Mouse (Mus musculus) hindbrain, embryonic 14.5 days (tissue): ENCODE measurements at regions not wholly inside any gene's neighbourhood (a gene's known extent, or its start where the extent isn't known, plus 50 kb on each side); places are given as distances from the start of the nearest gene placed in this dataset.

Experiments used
- ATAC-seq: fragments of 200-750 bp; cut with Nextera tagmentation; 2 replicates; pipeline ENCODE4 v1.8.0; 2017; ENCODE audit warnings: moderate number of reproducible peaks, mild to moderate bottlenecking, moderate TSS enrichment, moderate library complexity; ENCODE audit not compliant: low FRiP score
- DNase-seq: peaks from one replicate; pipeline ENCODE4 v3.0.0-alpha.2; 2015; ENCODE audit warnings: low spot score
- H3K27ac ChIP-seq: fragments of 300-500 bp; sonication (generic); 2 replicates; pipeline ENCODE4 v1.5.1; 2014; ENCODE audit warnings: mild to moderate bottlenecking, moderate library complexity
- H3K27me3 ChIP-seq: fragments of 300-500 bp; sonication (generic); 2 replicates; pipeline ENCODE4 v1.6.1; 2014; ENCODE audit warnings: mild to moderate bottlenecking, low read length, mixed read lengths; ENCODE audit not compliant: control insufficient read depth, insufficient read depth
- H3K36me3 ChIP-seq: fragments of 300-500 bp; sonication (generic); replicated peaks from 2 replicates; pipeline ENCODE4 v1.6.1; 2014; ENCODE audit not compliant: control insufficient read depth, insufficient read depth
- H3K4me1 ChIP-seq: fragments of 300-500 bp; sonication (generic); replicated peaks from 2 replicates; pipeline ENCODE4 v1.6.1; 2014; ENCODE audit warnings: antibody characterized with exemption, low read length, mixed read lengths; ENCODE audit not compliant: control insufficient read depth, insufficient read depth
- H3K4me2 ChIP-seq: fragments of 300-500 bp; sonication (generic); replicated peaks from 2 replicates; pipeline ENCODE4 v1.6.1; 2014; ENCODE audit warnings: mild to moderate bottlenecking, moderate library complexity
- H3K4me3 ChIP-seq: fragments of 300-500 bp; sonication (generic); replicated peaks from 2 replicates; pipeline ENCODE4 v1.5.1; 2014; ENCODE audit warnings: mild to moderate bottlenecking, low read length
- H3K9ac ChIP-seq: fragments of 300-500 bp; sonication (generic); 2 replicates; pipeline ENCODE4 v1.6.1; 2014
- H3K9me3 ChIP-seq: fragments of 300-500 bp; sonication (generic); 2 replicates; pipeline ENCODE4 v1.6.1; 2016; ENCODE audit warnings: low read length; ENCODE audit not compliant: control insufficient read depth
- WGBS: fragments of 180-500 bp; shearing (Covaris S2); extraction: QIAGEN DNeasy Blood & Tissue Kit; methylation state at CpG from one replicate; pipeline ENCODE4 v1.1.7; 2014; 5-methylcytosine and 5-hydroxymethylcytosine counted together

DNA sequence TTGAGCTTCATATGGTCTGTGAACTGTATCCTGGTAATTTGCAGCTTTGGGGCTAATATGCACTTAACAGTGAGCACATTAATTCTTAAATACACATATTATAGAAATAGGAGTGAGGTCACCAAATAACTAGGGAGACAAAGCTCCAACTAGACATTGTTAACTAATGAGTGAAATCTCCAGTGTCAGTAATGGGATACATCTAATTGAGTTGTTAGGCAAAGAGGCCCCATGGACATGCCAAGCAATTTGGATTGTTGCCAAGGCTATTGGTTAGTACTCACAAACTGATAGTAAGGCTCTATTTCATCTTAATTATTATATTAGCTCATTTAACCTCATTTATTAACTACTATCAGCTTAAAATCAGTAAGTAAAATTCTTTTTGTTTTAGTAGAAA lies 698.5 kb downstream of the Triml1 start:
- H3K4me1 ChIP-seq = no peaks in the 10 kb centered on the region
- H3K36me3 ChIP-seq = no peaks in the 10 kb centered on the region
- no peaks in the 10 kb centered on the region for H3K9me3 ChIP-seq
- H3K9ac ChIP-seq = no peak overlapping the region
- no peak overlapping the region for H3K4me3 ChIP-seq
- H3K27me3 ChIP-seq = no peaks in the 10 kb centered on the region
- ATAC-seq (no peak), DNase-seq (no peak)
- H3K4me2 ChIP-seq = no peak overlapping the region
- no peak overlapping the region for H3K27ac ChIP-seq

DNA sequence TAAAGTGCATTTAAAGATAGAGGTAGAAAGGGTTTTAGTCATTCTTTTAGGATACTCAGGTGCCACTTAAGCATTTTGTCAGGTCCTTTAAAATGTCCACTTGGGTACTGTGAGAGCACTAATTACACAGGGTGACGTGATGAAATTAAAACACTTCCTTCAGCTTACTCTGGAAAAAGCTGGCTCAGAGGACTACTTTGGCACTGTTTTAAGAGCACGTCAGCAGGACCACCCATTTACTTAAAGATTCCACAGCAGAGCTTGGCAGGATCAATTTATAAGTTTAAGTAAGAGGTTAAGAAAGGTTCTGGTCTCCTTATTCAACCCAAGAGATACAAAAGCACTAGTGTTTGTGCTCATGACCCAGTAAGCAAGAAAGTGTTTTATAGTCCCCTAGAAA lies 738.7 kb downstream of the Triml1 start:
- Histone ChIP-seq H3K4me2 (no peak overlapping the region), H3K36me3 (no peaks in the 10 kb centered on the region), H3K27ac (no peak overlapping the region), H3K27me3 (no peaks in the 10 kb centered on the region), H3K4me1 (no peaks in the 10 kb centered on the region), H3K4me3 (no peak overlapping the region), H3K9ac (no peak overlapping the region), H3K9me3 (no peaks in the 10 kb centered on the region)
- ATAC-seq (no peak), DNase-seq (no peak)
- WGBS = 62% methylated on average over 2 of the region's 2 CpGs

DNA sequence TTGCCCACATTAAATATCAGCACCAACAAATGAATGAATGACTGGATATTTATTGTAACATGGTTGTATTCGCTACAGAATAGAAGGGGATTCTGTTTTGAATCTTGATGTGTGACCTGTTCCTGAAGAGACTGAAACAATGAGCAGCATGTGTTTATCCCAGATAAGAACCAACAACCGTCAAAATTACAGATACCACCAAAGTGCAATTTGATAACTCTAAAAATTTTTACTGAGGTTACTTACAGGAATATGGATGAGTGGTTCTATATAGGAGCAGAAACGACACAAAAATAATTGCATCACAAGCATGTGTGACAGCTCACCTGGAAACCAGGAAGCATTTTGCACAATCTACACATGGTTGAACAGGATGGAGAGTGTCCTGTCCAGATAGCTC lies 744.4 kb downstream of the Triml1 start:
- H3K9me3 ChIP-seq = no peaks in the 10 kb centered on the region
- H3K4me2 ChIP-seq = no peak overlapping the region
- ATAC-seq (no peak), DNase-seq (no peak)
- H3K4me3 ChIP-seq = no peak overlapping the region
- H3K9ac ChIP-seq = no peak overlapping the region
- H3K27ac ChIP-seq = no peak overlapping the region
- H3K4me1 ChIP-seq = no peaks in the 10 kb centered on the region
- WGBS = 82% methylated on average over 3 of the region's 3 CpGs
- H3K36me3 ChIP-seq = no peaks in the 10 kb centered on the region
- H3K27me3 ChIP-seq = no peaks in the 10 kb centered on the region

DNA sequence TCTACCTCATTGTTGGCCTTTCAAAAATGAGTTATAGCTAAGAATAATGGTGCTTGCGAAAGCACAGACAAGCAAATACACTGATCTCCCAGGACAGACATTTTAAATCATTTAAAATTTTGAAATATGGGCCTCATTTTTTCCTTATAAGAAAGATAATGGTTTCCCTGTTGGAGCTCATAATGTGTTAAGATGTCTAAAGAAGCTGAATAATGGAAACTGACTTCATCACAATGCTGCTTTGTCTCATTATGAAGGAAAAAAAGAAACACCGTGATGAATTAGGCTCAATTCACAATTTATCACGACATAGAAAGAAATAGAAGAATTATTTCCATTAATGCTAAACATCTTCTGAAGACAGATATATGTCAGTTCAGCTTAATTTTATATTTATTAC lies 752.5 kb downstream of the Triml1 start:
- Histone ChIP-seq H3K36me3 (no peaks in the 10 kb centered on the region), H3K9ac (no peak overlapping the region), H3K4me2 (no peak overlapping the region), H3K4me3 (no peak overlapping the region), H3K27ac (no peak overlapping the region), H3K9me3 (no peaks in the 10 kb centered on the region), H3K4me1 (no peaks in the 10 kb centered on the region), H3K27me3 (no peaks in the 10 kb centered on the region)
- no peak for ATAC-seq
- WGBS = 51% methylated on average over 3 of the region's 3 CpGs
- no peak for DNase-seq

DNA sequence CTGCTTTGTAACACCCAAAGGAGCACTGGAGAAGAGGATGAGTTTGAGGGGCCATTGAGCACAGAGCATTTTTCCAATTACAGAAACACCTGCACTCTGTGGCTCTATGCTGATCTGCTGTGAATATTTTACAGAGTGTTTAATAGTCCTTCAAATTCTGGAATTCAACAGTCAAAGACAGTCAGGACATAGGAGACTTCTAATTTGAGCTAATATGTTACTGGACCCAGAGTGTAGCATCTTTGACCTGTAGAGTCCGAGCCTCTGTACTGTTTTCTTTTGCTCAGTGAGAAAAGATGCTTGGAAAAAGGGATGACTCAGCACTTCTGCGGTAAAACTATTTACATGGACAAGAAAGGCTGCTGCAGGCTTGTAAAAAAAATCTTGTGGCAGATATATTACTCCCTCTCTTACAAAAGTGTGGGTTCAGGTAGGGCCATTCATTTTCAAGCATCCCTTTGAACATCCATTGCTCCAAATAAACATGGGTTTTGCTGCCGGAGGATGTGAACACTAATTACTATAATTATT lies 793.1 kb downstream of the Triml1 start:
- ATAC-seq (no peak), DNase-seq (no peak)
- H3K4me2 ChIP-seq = no peak overlapping the region

DNA sequence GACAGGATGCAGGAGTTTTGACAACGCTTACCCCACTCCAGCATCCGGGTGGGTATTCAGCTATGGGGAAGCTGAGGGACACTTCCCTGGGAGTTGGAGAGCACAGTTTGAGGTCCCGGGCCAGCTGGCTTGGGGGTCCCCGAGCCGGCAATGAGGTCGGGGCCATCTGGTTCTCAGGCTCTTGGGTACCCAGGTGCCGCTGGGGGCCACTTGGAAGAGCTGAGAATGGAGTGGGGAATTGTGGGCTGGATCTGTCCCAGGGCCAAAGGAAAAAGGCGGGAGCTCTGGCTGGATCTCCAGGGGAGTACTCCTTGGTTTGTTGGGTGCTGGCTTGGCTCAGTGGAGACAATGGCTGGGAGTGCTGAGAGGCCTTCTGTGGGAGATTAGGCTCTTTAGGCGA lies 806.6 kb downstream of the Triml1 start:
- no peak overlapping the region for H3K4me3 ChIP-seq
- H3K27me3 ChIP-seq = no peaks in the 10 kb centered on the region
- H3K4me2 ChIP-seq = no peak overlapping the region
- no peak overlapping the region for H3K27ac ChIP-seq
- no peaks in the 10 kb centered on the region for H3K36me3 ChIP-seq
- H3K9me3 ChIP-seq = no peaks in the 10 kb centered on the region
- no peak overlapping the region for H3K9ac ChIP-seq
- no peaks in the 10 kb centered on the region for H3K4me1 ChIP-seq
- DNase-seq (no peak), ATAC-seq (no peak)
- 92% methylated on average over 9 of the region's 9 CpGs for WGBS

More for the DNA sequence above, 793.1 kb downstream of the Triml1 start:
- H3K27me3 ChIP-seq = no peaks in the 10 kb centered on the region
- no peaks in the 10 kb centered on the region for H3K4me1 ChIP-seq
- H3K27ac ChIP-seq = no peak overlapping the region
- H3K9ac ChIP-seq = no peak overlapping the region
- H3K9me3 ChIP-seq = peaks cover 9% of the 10 kb centered on the region; the same call in 1 of the 2 replicates
- H3K4me3 ChIP-seq = no peak overlapping the region
- H3K36me3 ChIP-seq = no peaks in the 10 kb centered on the region
- WGBS = 74% methylated on average over 3 of the region's 3 CpGs

DNA sequence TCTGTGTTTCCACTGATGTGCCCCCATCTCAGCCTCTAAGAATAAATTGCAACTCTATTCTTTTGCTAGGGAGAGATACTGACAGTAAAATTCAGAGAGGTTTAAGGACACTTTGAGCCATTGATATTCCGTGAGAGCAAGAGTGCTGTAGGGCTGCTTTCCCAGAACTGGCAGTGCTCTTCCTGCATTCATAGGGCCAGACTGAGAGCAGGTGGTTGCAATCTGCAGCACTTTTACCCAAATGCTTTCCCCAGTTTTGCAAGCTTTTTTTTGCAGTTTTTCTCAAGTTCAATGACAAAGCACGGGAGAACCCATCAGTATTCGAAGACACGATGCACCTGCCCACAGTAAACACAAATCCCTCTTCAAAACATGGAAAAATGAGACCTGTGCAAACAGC lies 816.6 kb downstream of the Triml1 start:
- WGBS = 80% methylated on average over 4 of the region's 4 CpGs
- H3K4me1 ChIP-seq = no peaks in the 10 kb centered on the region
- no peak overlapping the region for H3K27ac ChIP-seq
- ATAC-seq (no peak), DNase-seq (no peak)
- no peak overlapping the region for H3K9ac ChIP-seq
- no peaks in the 10 kb centered on the region for H3K9me3 ChIP-seq
- no peaks in the 10 kb centered on the region for H3K27me3 ChIP-seq
- no peak overlapping the region for H3K4me3 ChIP-seq
- no peak overlapping the region for H3K4me2 ChIP-seq
- H3K36me3 ChIP-seq = no peaks in the 10 kb centered on the region

DNA sequence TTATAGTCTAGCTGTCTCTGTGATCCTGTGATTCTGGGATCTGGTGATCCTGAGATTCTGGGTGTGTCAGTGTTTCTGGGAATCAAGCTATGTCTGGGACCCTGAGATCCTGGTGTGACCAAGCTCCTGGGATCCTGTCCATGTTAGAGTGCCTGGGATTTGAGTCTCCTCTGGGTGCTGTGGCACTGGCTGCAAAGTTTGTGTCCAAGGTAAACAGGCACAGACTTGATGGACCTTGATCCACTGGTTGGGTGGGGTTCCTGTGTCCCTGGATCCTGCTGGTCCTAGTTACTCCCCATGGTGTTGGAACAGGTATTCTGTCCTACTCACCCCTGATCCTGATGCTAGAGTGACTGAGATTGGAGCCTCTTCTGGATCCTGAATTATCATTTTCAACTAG lies 818.4 kb downstream of the Triml1 start:
- Histone ChIP-seq H3K9ac (no peak overlapping the region), H3K9me3 (no peaks in the 10 kb centered on the region), H3K4me2 (no peak overlapping the region), H3K4me3 (no peak overlapping the region), H3K27me3 (no peaks in the 10 kb centered on the region), H3K36me3 (no peaks in the 10 kb centered on the region), H3K27ac (no peak overlapping the region), H3K4me1 (no peaks in the 10 kb centered on the region)
- DNase-seq = no peak
- no peak for ATAC-seq

DNA sequence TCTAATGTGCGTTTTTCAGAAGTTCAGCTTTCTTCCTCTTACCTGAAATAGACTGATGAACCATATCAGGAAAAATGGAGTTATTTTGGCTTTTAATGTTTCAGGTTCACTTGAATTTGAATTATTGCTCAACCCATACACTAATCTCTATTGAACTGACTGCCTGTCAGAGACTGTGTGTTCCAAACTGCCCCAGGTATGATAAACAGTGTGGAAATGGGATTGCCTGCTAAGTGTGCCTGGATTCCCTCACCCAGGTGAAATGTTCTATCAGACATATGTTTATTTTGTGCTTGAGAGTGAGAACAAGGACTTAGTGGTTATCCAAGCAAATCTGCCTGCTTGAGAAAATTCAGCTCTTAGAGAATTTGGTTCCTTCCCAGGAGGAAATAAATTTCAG lies 830.2 kb downstream of the Triml1 start:
- Histone ChIP-seq H3K4me3 (no peak overlapping the region), H3K27ac (no peak overlapping the region)
- ATAC-seq = no peak

DNA sequence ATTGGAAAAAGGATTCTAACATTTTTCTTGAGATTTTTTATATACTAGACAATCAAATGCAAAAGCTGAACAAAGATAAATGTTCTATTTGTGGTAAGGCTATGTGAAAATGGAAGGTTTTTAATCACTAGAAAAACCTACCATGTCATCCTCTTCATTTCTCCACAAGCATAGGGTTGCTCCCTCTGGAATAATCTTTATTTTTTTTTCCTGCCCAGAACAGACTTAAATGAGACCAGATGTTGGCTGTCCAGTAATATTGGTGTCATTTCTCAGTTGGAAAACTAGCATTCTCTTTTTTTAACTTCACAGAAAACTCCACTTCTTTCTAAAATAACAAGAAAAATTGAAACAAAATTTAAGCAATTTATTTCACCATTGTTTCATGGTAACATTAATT lies 849.9 kb downstream of the Triml1 start:
- ATAC-seq (no peak), DNase-seq (no peak)
- Histone ChIP-seq H3K27me3 (no peaks in the 10 kb centered on the region), H3K9me3 (no peaks in the 10 kb centered on the region), H3K4me2 (no peak overlapping the region), H3K36me3 (no peaks in the 10 kb centered on the region), H3K9ac (no peak overlapping the region), H3K27ac (no peak overlapping the region), H3K4me3 (no peak overlapping the region), H3K4me1 (no peaks in the 10 kb centered on the region)

More for the DNA sequence above, 830.2 kb downstream of the Triml1 start:
- Histone ChIP-seq H3K27me3 (no peaks in the 10 kb centered on the region), H3K9me3 (no peaks in the 10 kb centered on the region), H3K9ac (no peak overlapping the region), H3K4me2 (no peak overlapping the region), H3K36me3 (no peaks in the 10 kb centered on the region), H3K4me1 (no peaks in the 10 kb centered on the region)
- no peak for DNase-seq
- WGBS = 80% methylated on average over 1 of the region's 1 CpGs
